ENCODE assay signal across 24 mouse cellular contexts in the genomic region with DNA sequence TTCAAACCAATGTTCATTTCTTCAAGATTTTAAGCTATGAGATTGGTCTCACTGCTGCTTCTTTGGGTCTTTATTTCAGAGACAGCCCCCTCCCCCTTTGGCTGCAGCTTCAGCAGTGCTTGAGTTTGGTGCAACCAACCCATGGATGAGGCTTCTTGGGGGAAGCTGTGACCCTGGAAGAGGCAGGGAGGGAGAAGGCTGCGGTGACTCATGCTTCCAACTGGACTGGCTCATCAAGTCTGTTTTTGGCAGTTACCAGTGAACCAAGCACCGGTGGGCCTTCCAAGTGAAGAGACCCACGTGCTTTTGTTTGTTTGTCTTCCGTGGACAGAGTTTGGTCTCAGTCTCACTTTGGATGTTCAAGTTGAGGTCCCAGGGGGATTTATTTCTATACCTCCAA.
DNase-seq lines count a peak whose midpoint lies in the region; ATAC-seq and TF ChIP-seq lines count a peak whose summit lies in the region.
"Had no signal": no experiment of that assay in that cellular context is flagged by ENCODE, and none has a peak within 500 bp of the region (broad histone marks: within the 10 kb centered on the region; RNA-seq: fewer than 3 reads in every experiment).

No protein-coding gene starts in this region.

- H3K27me3 ChIP-seq in forebrain, embryonic 13.5 days, result peaks cover 17% of the 10 kb centered on the region
- peaks cover 24% of the 10 kb centered on the region for H3K27me3 ChIP-seq in forebrain, embryonic 11.5 days (ENCODE audit: control insufficient read depth, insufficient read depth, low read length)
- H3K27me3 ChIP-seq: forebrain, embryonic 15.5 days; heart, embryonic 15.5 days had no signal

- H3K4me2 ChIP-seq in forebrain, embryonic 13.5 days, result no peak overlapping the region
- H3K4me2 ChIP-seq in forebrain, embryonic 11.5 days (ENCODE audit: low read depth, low read length, severe bottlenecking), result no peak overlapping the region
- H3K4me2 ChIP-seq: forebrain, embryonic 15.5 days; heart, embryonic 15.5 days; hindbrain, embryonic 15.5 days had no signal

- no peak for DNase-seq in forebrain, embryonic 11.5 days (ENCODE audit: low spot score)
- DNase-seq in Muller cell, postnatal 12 days (ENCODE audit: inconsistent ontology term), result peak; percentile 16
- peak; percentile 24 for DNase-seq in adrenal gland, postnatal 10 days
- peak; percentile 74 for DNase-seq in brain, adult 2 months (ENCODE audit: low read depth, low spot score)
- no peak for DNase-seq in kidney, adult 18-20 months
- no peak for DNase-seq in embryo, embryonic 10 days (ENCODE audit: low spot score)
- no peak for DNase-seq in gastrocnemius, adult 2 months
- DNase-seq: cerebellum, postnatal 14 days; gastrocnemius, postnatal 10 days; heart, adult 18-20 months; heart, postnatal 14 days; kidney, adult 8-10 months had no signal

- no peak overlapping the region for H3K4me3 ChIP-seq in forebrain, embryonic 13.5 days
- no peak overlapping the region for H3K4me3 ChIP-seq in forebrain, embryonic 11.5 days (ENCODE audit: low read depth, low read length)
- no peak overlapping the region for H3K4me3 ChIP-seq in gastrocnemius, adult 2 months
- H3K4me3 ChIP-seq: embryonic facial prominence, embryonic 10.5 days; forebrain, embryonic 15.5 days; heart, embryonic 10.5 days; heart, embryonic 15.5 days; hindbrain, embryonic 10.5 days; hindbrain, embryonic 15.5 days had no signal

- 93% methylated on average over 4 of the region's 4 CpGs for WGBS in forebrain, embryonic 13.5 days
- WGBS in forebrain, embryonic 11.5 days, result 86% methylated on average over 4 of the region's 4 CpGs

- no peak overlapping the region for H3K9ac ChIP-seq in forebrain, embryonic 13.5 days
- H3K9ac ChIP-seq in forebrain, embryonic 11.5 days (ENCODE audit: low read length), result no peak overlapping the region
- H3K9ac ChIP-seq: forebrain, embryonic 15.5 days; heart, embryonic 15.5 days; hindbrain, embryonic 15.5 days had no signal

- intact Hi-C loops in gastrocnemius, adult 2 months (cut with DNase I), result no loop called here

- H3K36me3 ChIP-seq in forebrain, embryonic 13.5 days (ENCODE audit: poor library complexity, severe bottlenecking), result no peaks in the 10 kb centered on the region
- no peaks in the 10 kb centered on the region for H3K36me3 ChIP-seq in forebrain, embryonic 11.5 days (ENCODE audit: control insufficient read depth, insufficient read depth, low read length)
- H3K36me3 ChIP-seq: embryonic facial prominence, embryonic 10.5 days; forebrain, embryonic 15.5 days; G1E; heart, embryonic 15.5 days; hindbrain, embryonic 10.5 days; hindbrain, embryonic 15.5 days had no signal

- no peak for ATAC-seq in forebrain, embryonic 13.5 days
- no peak for ATAC-seq in forebrain, embryonic 11.5 days (replicated peaks; ENCODE audit: low FRiP score)
- ATAC-seq: activated CD4-positive, CD25-positive, alpha-beta regulatory T cell, adult 4 months; CD4-positive, CD25-positive, alpha-beta regulatory T cell, adult 4 months; forebrain, embryonic 15.5 days; intestine, embryonic 16.5 days; Patski had no signal

- no peak for TF ChIP-seq CTCF in gastrocnemius, adult 2 months (IDR thresholded peaks at IDR 0.05)

- 0 out of 2 replicates have a peak overlapping the region, but pooled peaks have one; percentile 32 for H3K27ac ChIP-seq in forebrain, embryonic 13.5 days
- H3K27ac ChIP-seq in forebrain, embryonic 11.5 days (ENCODE audit: low read depth, low read length), result no peak overlapping the region
- H3K27ac ChIP-seq in gastrocnemius, adult 2 months, result no peak overlapping the region
- H3K27ac ChIP-seq: embryonic facial prominence, embryonic 10.5 days; heart, embryonic 10.5 days; heart, embryonic 15.5 days; hindbrain, embryonic 10.5 days had no signal

- no peaks in the 10 kb centered on the region for H3K9me3 ChIP-seq in forebrain, embryonic 13.5 days (replicated peaks)
- H3K9me3 ChIP-seq in forebrain, embryonic 11.5 days (ENCODE audit: control insufficient read depth, low read length), result no peaks in the 10 kb centered on the region
- H3K9me3 ChIP-seq: embryonic facial prominence, embryonic 10.5 days; forebrain, embryonic 15.5 days; heart, embryonic 10.5 days; heart, embryonic 15.5 days; hindbrain, embryonic 10.5 days; hindbrain, embryonic 15.5 days had no signal

- H3K4me1 ChIP-seq in forebrain, embryonic 13.5 days, result peaks cover 65% of the 10 kb centered on the region
- H3K4me1 ChIP-seq in forebrain, embryonic 11.5 days (replicated peaks; ENCODE audit: control insufficient read depth, insufficient read depth, low read length), result peaks cover 8% of the 10 kb centered on the region; the same call in 1 of the 2 replicates

Comparison
In these comparisons a context has a peak if more than half of its experiments do, and no peak if none do; other contexts are left out.
1. DNase-seq: peak in Muller cell, postnatal 12 days (single experiment), adrenal gland, postnatal 10 days (single experiment) and brain, adult 2 months (single experiment); none in forebrain, embryonic 11.5 days (single experiment), kidney, adult 18-20 months (single experiment), embryo, embryonic 10 days (single experiment) and gastrocnemius, adult 2 months (single experiment).